Mouse (Mus musculus): ENCODE measurements around the gene BC004004.
"Not testable (repeated sequence)": the region's sequence is repeated elsewhere in the genome, so short reads cannot be mapped to it uniquely, and the experiment has no call there.

Gene BC004004

GRCm38 (mm10) chr17:29261603-29262258, 6.9 kb upstream of the BC004004 start:
- no peak for DNase-seq

GRCm38 (mm10) chr17:29262259-29262649, 6.3 kb upstream of the BC004004 start:
- peak; percentile 52 for DNase-seq

GRCm38 (mm10) chr17:29263417-29263816, 5.2 kb upstream of the BC004004 start:
- no peak for DNase-seq

GRCm38 (mm10) chr17:29263840-29264633, 4.6 kb upstream of the BC004004 start, which contains the start of gene Ppil1:
Gene Ppil1 (minus strand): TSS chr17:29264186.
- DNase-seq = peak; percentile 89

- DNase-seq = no peak
Measured at GRCm38 (mm10) chr17:29264760-29265159, 3.8 kb upstream of the BC004004 start.

- DNase-seq = not testable (repeated sequence)
Measured at GRCm38 (mm10) chr17:29267040-29267439, 1.5 kb upstream of the BC004004 start.

- DNase-seq = no peak
Measured at GRCm38 (mm10) chr17:29267931-29268681, 482 bp upstream of the BC004004 start.

GRCm38 (mm10) chr17:29269349-29269706, 740 bp downstream of the BC004004 start:
- no peak for DNase-seq

GRCm38 (mm10) chr17:29270148-29270698, 1.6 kb downstream of the BC004004 start:
- no peak for DNase-seq

GRCm38 (mm10) chr17:29273156-29273555, 4.6 kb downstream of the BC004004 start:
- DNase-seq = no peak

- no peak for DNase-seq
Measured at GRCm38 (mm10) chr17:29273889-29274288, 5.3 kb downstream of the BC004004 start.

GRCm38 (mm10) chr17:29280422-29280821, 11.8 kb downstream of the BC004004 start:
- DNase-seq = peak; percentile 83

GRCm38 (mm10) chr17:29281541-29281940, 13.0 kb downstream of the BC004004 start:
- DNase-seq = no peak

- no peak for DNase-seq
Measured at GRCm38 (mm10) chr17:29282216-29282952, 13.8 kb downstream of the BC004004 start.

GRCm38 (mm10) chr17:29291793-29292192, 23.2 kb downstream of the BC004004 start:
- no peak for DNase-seq

- DNase-seq = no peak
Measured at GRCm38 (mm10) chr17:29292996-29293395, 24.4 kb downstream of the BC004004 start.

GRCm38 (mm10) chr17:29293807-29294605, 25.4 kb downstream of the BC004004 start:
- no peak for DNase-seq

- DNase-seq = no peak
Measured at GRCm38 (mm10) chr17:29295835-29296234, 27.2 kb downstream of the BC004004 start.

GRCm38 (mm10) chr17:29297321-29297720, 28.7 kb downstream of the BC004004 start:
- DNase-seq = no peak

GRCm38 (mm10) chr17:29297813-29298212, 29.2 kb downstream of the BC004004 start:
- peak; percentile 39 for DNase-seq

GRCm38 (mm10) chr17:29299282-29299681, 30.7 kb downstream of the BC004004 start:
- DNase-seq = no peak

- DNase-seq = no peak
Measured at GRCm38 (mm10) chr17:29300926-29301325, 32.3 kb downstream of the BC004004 start.

Measured in thymus, postnatal 4 days (tissue).